12 mouse cellular contexts compared by ENCODE assay signal in the genomic region with DNA sequence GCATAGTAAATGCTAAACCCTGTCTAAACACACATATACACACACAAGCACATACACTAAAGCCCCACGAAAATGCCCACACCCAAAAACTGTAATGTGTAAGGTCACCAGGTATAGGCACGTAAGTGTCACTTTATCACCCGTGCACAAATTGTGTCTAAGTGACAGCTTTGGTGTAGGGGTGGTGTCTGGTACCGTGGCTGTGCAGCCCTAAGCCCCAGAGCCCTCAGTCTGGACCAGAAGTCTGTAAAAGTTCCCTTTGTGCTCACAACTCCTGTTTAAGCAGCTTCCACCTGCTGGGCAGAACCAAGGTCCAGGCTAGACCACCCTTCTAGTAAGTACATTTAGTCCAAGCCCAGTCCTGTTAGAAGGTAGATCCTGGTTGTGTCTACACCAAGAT. TPM values are rescaled to one million over a fixed set of nuclear protein-coding genes. Genes with fewer than 3 reads are reported as not detected.
"Had no signal": no experiment of that assay in that cellular context is flagged by ENCODE, and none has a peak within 500 bp of the region (broad histone marks: within the 10 kb centered on the region; RNA-seq: fewer than 3 reads in every experiment).

No protein-coding gene starts in this region.

RNA-seq across cellular contexts. Expression of a gene that starts 24.4 kb away (rescaled TPM):
- total RNA-seq: left cerebral cortex, adult 2 months; left cerebral cortex, postnatal 14 days; midbrain, postnatal 0 days had no signal
- polyA plus RNA-seq: limb, embryonic 10.5 days; limb, embryonic 14.5 days; liver, embryonic 12.5 days; liver, embryonic 16.5 days; lung, embryonic 14.5 days; midbrain, postnatal 0 days; myocyte; neural tube, embryonic 12.5 days; stomach, embryonic 16.5 days; thymus, postnatal 0 days had no signal
